Mouse (Mus musculus) adipocyte (in vitro differentiated cells): Measurements from ENCODE around the gene Lrrtm3.

Experiments used
- DNase-seq: peaks from one replicate; pipeline ENCODE4 v3.0.0-alpha.2; 2016; ENCODE audit warnings: low spot score

Gene Lrrtm3

DNA sequence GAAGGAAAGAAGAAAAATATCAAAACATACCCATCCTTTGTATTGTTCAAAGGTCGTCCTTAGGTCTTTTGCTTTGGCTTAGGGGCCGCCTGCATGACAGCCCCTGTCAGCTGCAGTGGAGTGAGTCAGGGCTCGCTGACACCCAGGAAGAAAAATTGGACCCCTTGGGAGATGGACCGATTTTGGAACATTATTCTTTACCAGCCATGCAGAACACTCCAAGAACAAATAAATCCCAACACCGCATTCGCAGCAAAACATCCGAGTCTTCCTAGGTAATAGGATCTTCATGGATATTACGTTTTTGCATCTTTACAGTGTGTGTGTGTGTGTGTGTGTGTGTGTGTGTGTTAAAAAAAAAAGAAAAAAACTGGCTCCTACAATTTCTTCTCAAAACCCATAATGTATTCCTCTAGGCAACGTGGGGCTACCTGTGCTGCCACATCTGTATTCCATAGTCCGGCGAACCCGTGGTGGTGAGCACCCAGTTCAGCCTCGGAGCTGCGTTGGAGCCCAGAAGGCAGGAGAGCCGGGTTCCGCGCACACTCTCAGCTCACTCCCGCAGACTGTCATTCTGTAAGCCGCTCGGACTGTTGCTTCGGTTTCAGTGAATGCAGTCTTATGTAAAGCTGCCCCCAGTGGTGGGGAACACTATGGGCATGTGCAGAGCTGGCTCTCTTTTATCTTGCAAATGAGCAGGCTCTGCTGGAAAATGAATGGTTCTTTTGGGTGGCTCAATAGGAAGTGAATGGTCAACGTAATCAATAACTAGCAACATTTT lies at the start of gene Lrrtm3:
Gene Lrrtm3, minus strand, starts transcription at position 598 of the 781 bp plus-strand sequence.
- DNase-seq, result no peak

DNA sequence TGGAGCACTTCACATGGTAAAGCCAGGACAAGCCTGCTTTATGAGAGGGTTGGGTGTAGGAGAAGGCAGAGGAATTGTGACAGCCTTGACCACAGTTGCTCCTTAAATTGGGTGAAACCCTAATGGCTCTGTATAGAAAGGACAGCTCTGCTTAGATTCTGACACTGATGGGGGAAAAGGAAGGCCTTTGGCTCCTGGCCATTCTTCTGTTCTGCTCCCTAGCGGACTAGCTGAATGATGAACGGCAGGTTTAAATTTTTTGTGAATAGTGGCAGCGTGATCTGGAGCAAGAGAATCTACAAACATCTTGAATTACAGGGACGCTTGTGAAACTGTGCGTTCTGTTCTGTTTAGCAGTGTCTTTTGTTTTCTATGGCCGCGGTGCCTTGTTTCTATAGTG lies 45.4 kb upstream of the Lrrtm3 start:
- no peak for DNase-seq

DNA sequence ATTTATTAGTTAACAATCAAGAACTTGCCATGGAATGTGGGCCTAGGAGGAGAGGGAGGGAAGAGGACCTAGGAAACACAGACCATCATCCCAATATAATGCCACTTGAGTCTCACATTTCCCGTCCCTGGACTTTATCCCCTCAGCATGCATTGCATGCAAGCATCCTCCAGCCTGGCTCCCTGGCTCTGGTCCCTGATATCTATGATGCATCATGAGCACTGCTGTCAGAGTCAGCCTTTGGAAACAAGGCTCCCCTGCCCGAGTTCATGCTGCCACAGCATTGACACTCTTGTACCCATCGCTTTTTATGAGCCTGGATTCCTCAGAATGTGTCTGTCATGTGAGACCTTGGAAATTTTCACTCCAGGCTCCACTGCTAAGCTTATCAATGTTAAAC lies 43.4 kb upstream of the Lrrtm3 start:
- DNase-seq, result no peak

DNA sequence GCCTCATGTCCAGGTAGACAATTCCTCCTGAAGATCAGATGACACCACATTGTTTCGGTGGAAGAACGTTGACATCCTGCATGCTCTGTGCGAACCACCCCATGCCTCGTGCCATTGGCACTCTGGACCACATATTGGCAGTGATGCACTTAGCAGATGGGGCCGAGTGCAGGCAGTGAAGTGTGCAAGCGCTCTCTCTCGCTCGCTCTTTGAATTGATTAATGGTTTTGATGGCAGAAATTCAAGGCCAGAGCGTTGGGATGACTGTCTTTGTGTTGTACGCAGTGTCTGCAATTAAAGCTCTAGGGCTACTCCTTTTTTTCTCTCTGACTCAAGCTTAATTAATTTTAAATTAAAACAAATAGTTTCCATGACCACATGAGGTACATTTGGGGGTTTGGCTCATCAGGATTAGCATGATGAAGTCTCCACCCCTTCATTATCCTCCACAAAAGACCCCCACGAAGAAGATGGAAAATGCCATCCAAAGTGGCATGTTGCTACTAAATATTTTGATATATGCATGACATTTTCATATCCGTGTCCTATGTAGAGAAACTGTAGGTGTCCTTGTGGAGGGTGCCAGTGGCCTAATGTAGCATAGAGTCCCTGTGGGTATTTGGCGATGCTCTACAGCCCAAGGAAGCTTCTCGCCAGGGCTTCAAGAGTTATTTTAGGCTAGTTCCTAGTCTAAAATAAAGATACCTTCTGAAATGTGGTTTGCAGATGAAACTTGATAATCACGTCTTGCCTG lies 40.5 kb upstream of the Lrrtm3 start:
- DNase-seq, result no peak

DNA sequence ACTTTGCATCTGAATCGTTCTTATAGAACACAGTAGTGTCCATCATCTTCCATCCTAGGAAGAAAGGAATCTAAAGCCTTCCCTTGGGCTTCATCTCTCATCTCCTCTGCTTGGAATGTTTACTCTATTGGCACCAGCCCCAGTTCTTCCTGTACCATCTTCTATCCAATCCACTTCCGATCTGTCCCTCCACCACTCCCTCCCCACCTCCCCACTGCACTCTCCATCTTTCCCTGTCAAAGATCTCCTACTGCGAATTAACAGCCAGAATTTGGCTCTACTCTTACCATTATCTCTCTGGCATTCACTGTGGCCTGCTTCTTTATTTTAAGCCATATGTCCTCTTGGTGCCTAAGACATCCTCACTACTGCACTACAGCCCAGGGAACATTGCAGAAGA lies 28.8 kb upstream of the Lrrtm3 start:
- DNase-seq, result no peak

DNA sequence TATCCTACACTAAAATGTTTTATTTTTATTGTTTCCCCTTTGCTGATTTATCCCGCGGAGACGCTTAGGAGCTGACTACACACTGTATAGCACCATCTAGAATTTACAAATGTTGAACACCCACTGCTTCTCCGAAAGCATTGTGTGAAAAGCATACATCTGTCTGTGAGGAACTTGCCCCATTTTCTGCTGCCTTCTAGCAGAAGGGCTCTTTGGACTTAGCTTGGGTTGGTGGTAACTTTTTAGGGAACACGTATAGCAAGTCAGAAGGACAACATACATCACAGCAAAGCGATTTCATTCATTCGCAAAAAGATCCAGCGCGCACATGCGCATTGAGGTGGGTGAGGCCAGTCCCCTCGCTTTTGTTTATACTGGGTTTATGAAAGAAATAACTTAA lies 25.2 kb upstream of the Lrrtm3 start:
- no peak for DNase-seq

DNA sequence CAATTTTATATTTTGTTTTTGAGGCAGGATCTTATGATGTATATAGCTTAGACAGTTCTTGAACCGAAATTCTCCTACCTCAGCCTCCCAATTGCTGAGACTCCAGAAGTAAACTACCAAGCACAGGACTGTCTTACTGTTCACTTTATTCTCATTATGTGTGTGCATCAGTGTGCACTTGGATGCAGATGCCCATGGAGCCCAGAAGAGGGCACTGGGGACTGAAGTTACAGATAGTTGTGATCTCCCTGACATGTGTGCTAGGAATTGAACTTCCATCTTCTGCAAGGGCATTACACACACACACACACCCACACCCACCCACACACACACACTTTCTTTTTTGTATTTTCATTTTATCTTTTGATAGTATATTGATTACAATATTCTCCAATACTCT lies 6.5 kb upstream of the Lrrtm3 start:
- no peak for DNase-seq

DNA sequence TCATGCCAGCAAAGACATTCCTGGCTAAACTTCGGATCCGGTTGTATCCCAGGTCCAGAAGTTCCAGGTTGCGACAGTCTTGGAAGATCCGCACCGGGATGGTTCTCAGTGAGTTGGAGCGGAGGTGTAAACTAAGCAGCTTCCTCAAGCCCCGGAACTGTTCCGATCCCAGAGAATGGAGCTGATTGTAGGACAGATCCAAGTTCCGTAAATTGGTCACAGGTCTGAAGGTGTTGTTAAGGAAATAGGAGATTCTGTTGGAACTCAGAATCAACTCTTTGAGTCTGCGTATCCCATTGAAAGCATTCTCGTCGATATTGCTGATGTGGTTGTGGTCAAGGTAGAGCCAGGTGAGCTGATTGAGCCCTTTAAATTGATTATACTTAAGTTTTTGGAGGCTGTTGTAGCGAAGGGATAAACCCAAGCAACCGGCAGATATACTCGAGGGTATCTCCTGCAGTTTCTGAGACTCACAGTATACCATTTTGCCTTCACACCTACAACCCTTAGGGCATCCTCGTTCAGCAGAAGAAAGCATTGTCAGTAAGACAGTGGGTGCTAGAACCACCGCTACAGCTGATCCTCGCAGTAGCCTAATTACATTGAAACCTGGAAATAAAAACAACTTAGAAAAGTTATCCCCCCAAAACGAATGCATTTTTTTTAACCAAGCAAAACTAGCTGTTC lies 1.2 kb downstream of the Lrrtm3 start:
- no peak for DNase-seq

DNA sequence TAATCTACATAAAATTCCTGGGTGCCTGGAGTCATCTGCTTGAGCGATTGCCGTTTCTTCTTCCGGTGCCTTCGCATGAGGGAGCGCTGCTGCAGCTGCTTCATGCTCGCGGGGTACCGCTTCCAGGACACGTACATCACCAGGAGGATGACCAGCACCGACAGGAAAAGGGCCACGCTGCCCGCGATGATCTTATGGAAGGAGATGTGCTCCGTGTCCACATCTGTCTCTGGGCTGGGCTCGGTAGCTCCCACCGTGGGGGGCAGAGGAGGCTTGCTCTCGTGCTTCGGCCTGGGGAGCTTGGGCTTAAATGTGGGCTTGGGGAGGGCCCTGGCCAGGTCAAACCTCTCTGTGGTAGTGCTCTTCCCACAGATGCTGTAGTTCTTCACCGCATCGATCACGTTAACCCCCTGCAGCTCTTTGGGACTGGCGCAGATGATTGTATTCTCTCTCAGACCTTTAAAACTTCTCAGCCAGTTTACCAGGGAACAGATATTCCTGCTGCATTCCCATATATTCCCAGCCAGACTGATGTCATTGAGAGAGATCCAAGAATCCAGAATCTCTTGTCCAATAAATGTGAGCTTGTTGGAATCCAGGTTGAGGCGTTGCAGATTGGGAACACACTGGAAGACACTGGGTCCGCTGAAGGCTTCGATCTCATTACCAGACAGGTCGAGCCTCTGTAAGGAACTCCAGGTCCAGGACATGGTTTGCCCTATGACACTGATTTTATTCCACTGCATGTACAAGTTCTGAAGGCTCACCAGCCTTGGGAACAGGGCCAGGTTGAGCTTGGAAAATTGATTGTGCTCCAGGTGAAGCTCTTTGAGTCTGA lies 1.9 kb downstream of the Lrrtm3 start:
- no peak for DNase-seq

DNA sequence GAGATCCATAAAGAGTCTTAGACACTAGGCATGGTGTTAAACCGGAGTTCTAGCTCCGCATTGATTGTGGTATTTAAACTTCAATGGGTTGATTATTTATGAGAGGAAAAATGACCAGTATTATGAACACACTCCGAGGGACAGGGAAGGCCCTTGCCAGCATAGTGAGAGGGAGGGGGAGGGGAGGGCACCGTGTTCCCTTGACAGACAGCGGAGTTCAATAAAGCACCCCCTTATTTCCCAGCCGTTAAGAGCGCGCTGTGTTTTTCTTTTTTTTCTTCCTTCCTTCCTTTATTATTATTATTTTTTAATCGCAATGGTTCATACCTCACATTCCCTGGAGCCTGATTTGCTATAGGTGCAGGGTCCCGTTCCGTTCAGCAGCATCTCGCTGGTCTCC lies 2.6 kb downstream of the Lrrtm3 start:
- DNase-seq, result no peak

DNA sequence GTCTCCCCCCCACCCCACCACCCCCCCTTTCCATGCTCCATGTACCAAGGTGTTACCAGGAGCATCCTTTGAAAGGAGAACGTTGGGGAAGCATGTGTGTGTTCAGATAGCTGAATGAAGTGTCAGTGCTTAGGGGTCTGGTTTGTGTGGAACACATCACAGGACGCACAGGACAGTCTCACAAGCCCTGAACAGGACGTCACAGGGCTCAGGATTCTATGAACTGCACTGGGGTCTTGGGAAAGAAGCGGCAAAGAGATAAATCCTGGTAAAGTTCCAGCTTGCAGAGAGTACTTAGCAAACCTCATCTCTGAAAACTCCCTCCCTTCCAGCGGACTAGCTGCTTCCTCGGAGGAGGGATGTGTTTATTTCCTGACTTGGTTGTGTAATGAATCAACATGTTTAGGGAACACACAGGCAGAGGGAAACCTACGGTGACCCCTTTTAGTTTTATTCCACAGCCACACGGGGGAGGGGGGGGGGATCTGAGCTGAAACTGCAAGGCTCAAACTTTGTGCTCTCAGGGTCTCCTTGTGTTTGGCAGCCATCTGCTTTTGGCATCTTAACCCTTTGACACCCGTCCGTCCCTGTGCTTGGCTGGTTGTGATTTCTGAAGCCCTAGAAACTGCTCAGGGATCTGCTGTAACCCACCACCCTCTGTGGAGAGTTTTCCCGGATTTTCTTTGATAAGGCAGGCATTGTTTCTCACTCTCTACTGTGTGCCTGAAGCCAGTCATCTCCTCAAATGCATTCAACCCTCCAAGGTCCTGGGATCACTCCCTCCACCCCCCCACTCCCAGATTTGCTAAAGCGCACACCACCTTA lies 3.3 kb downstream of the Lrrtm3 start:
- DNase-seq, result no peak

DNA sequence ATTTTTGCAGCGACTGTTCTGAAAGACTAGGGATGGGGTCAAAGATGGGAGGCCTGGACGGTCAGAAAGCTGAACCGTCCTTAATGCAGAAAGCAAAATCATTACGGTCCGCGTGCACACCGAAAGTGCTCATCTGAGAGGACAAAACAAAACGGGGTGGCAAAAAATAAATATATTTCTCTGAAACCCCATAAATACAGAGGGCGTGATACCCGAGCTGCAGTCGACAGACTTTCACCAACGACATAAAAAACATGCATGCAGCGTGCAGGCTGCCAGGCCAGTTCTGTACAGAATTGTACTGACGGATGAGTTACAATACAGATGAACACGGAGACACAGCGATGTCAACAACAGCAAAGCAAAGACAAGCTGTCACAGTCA lies 3.9 kb downstream of the Lrrtm3 start:
- no peak for DNase-seq

DNA sequence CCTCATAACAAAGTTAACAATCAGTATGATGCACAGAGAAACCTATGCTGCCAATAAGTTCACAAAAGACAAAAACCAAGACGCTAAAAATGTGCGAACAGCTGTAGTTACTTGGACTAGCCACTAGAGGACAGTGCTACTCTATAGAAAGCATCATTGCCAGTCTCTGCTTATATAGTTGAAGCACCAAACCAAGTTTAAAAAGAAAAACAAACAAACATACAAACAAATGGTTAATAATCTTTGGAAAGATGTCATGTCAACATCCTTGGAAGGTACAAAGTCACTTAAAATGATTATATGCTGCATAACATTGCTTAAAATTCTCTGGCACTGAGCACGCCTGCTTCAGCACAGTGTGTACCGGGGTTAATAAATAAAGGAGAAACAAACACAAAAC lies 5.6 kb downstream of the Lrrtm3 start:
- DNase-seq, result peak; percentile 35

DNA sequence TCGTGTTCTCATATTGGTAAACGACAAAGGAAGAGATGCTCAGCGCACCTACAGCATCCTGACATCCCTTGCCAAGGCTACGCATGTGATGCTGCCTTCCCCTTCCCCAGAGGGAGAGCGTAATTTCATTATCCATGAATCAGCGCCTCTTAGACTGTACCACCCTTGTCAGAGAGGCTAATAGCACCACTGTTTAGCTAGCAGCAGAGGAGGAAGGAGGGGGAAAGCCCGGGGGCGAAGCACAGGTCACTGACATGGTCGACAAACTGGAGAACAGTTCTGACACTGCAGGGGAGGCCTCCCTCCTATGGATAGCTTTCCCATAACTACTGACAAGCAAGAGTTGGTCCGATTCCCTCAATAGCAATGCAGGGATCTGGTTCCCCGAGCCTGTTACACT lies 6.3 kb downstream of the Lrrtm3 start:
- DNase-seq, result no peak

DNA sequence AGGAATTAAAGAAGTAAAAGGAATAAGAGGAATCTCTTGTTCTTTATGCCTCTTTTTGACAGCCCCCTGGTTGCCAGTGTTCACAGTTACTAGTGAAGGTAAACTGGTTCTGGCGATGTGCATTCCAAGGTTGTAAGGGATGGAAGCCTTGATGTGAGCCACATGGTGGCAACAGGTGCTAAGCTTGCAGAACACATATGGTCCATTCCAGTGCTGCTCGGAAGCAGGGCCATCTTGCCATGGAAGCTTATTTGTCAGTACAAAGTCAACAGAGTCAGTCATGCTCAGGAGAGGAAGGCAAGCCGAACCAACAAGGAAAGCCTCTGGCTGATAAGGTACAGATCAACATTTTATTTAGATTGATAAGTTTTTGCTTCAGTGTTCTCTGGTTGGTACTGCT lies 7.7 kb downstream of the Lrrtm3 start:
- DNase-seq, result no peak

DNA sequence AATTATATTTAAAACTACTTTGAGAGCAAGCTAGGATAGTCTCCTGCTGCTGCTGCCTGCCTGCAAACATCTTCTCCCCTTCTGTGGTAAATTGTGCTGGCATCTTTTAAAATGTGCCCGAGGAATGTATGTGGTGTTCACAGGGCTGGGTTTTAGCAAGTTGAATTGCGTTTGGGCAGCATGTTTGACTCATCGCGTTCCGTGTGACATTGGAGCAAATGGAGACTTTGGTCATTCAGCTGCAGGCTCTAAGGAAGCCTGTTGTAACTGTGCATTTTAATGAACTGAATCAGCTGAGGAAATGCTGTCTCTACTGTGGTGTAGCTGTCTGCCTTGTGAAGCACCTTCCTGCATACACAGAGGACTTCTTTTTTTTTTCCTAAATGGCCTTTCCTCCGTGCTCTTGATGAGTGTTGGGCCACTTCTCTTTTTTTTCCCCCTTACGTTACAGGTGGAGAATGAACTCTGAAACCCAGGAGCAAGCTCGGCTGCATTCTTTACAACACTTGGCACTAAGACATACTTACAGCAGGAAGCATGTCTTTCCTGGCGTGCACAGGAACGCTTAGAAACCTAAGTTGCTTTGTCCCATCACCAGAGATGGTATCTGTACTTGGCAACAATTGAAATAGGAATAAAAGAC lies 13.5 kb downstream of the Lrrtm3 start:
- no peak for DNase-seq

DNA sequence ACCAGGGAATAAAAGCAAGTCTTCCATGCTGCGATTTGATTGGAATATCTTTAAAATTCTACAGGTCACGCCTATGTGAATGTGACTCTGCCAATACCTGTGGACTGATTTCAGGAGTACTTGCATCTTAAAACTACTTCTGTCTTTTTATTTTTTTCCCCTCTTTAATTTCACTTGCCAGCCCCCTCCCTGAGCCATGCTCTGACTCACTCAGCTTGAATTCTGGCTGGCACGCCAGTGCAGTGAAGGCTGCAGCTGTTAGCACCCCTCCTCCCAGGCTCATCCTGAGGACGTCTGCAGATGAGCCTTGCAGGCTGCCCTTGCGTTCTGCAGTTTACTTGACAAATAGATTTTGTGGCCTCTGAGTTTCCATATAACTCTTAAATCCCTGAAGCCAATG lies 14.1 kb downstream of the Lrrtm3 start:
- no peak for DNase-seq

DNA sequence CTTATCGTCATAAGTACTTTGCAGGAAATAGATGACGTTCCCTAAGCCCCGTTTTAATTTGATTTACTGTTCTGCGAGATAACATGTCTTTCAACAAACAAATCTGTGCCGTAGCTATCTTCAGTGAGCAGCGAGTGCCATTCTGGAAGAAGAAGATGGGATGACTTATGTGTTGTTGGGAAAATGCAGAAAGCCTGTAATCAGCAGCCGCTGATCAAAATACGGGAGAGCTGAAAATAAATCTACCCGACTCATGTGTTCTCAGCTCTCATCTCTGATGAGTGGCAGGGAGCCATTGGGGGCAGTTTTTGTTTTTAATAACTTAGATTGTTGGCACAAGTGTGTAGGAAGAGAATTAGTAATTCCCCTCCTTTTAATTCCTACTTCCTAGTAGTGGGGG lies 26.4 kb downstream of the Lrrtm3 start:
- no peak for DNase-seq

DNA sequence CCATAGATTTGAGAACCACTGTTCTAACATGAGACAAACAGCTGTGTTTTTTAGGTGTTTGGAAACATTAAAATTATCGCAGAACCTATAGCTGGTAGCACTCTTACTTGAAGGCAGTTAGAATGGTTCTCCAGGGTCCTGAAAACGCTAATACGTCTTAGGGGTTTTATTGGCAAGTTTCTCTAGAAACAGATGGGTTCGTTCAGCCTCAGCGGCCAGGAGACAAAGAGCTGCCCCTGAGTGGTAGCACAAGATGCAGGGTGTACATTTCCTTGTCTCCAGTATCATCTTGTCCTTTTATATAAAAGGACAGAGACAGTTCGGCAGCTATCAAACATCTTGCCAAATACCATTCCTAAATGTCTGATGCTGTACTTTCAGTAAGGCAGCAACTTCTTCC lies 40.1 kb downstream of the Lrrtm3 start:
- DNase-seq, result no peak

DNA sequence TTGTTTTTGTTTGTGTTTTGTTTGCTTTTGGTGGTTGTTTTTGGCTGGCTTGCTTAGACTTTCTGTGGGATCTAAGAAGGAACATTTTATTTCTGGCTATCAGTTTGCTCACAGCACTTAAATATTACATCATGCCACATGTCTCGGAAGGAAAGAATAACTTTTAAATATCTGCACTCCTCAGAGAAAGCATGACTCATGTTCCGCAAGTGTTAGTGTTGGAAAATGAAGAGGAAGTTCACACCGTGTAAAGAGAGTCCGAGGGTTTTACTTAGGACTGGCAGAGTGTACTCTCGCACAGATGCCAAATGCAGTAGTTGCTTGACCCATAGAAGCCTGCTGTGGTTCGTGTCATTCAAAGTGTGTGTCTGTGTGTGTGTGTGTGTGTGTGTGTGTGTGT lies 40.9 kb downstream of the Lrrtm3 start:
- no peak for DNase-seq

DNA sequence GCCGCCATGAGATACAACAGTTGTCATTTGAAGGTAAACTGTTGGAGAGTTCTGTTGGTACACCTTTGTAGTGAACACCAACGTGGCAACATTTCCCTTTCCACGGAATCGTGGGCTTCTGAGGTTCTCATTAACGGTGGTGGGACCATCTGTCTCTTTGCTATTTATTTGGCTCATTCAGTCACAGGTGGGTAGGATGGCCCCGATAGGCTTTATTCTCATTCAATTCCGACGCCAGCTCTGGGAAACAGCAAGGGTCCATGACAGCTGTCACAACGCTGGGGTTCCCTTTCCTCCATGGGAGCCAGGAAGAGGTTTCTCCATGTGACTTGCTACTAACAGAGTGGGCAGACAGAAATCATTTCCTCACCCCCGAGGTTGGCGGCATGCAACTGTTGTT lies 48.2 kb downstream of the Lrrtm3 start:
- DNase-seq, result no peak
